Mouse (Mus musculus) myocyte (in vitro differentiated cells): ENCODE data around the gene Chaf1a.

Source experiments
- MAX ChIP-seq: IDR thresholded peaks from one replicate; pipeline ENCODE4 v1.6.1; 2011; ENCODE audit warnings: low read depth, mild to moderate bottlenecking, control low read depth
- TCF12 ChIP-seq: IDR thresholded peaks from one replicate; pipeline ENCODE4 v1.6.1; 2011; ENCODE audit warnings: mild to moderate bottlenecking, control low read depth; ENCODE audit not compliant: poor library complexity, insufficient read depth, severe bottlenecking

DNA sequence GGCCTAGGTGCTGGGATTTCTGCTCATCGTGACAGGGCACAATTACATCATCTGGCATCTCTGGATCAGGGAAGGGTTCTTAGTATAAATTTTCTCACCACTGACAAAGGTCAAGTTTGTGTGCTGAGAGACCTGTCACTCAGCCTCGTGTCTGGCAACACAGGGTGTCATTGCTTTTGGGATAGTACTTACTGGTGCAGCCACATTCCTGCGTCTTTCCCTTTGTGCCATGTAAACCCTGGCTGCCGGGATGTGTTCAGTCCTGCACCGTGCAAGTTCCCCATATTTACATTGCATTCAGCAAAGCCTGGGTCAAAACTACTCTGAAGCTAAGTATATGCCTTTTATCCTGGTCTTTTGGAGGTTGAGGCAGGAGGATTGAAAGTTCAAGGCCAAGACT lies 11.1 kb downstream of the Chaf1a start:
- TF ChIP-seq MAX (no peak), TCF12 (no peak)
